Mouse (Mus musculus) forebrain, embryonic 14.5 days (tissue): Measurements from ENCODE around the gene Dhrs7. TPM values are rescaled to one million over a fixed set of nuclear protein-coding genes. Genes with fewer than 3 reads are reported as not detected.

Experiments
- ATAC-seq: fragments of 200-750 bp; cut with Nextera tagmentation; 2 replicates; pipeline ENCODE4 v1.8.0; 2017; ENCODE audit warnings: mild to moderate bottlenecking, moderate library complexity
- DNase-seq: peaks from one replicate; pipeline ENCODE4 v3.0.0-alpha.2; 2015; ENCODE audit warnings: low spot score
- H3K27ac ChIP-seq: fragments of 300-500 bp; sonication (generic); 2 replicates; pipeline ENCODE4 v1.5.1; 2014; ENCODE audit warnings: low read depth, mild to moderate bottlenecking, control low read depth, low read length, moderate library complexity
- H3K27me3 ChIP-seq: fragments of 300-500 bp; sonication (generic); replicated peaks from 2 replicates; pipeline ENCODE4 v1.6.1; 2014; ENCODE audit warnings: low read length, control low read depth, mixed read lengths; ENCODE audit not compliant: control insufficient read depth, insufficient read depth
- H3K36me3 ChIP-seq: fragments of 300-500 bp; sonication (generic); 2 replicates; pipeline ENCODE4 v1.6.1; 2014; ENCODE audit warnings: low read length, control low read depth; ENCODE audit not compliant: control insufficient read depth, insufficient read depth
- H3K4me1 ChIP-seq: fragments of 300-500 bp; sonication (generic); 2 replicates; pipeline ENCODE4 v1.6.1; 2014; ENCODE audit warnings: antibody characterized with exemption, low read length, control low read depth; ENCODE audit not compliant: control insufficient read depth, insufficient read depth
- H3K4me2 ChIP-seq: fragments of 300-500 bp; sonication (generic); 2 replicates; pipeline ENCODE4 v1.6.1; 2014; ENCODE audit warnings: mild to moderate bottlenecking, control low read depth, low read length
- H3K4me3 ChIP-seq: fragments of 300-500 bp; sonication (generic); 2 replicates; pipeline ENCODE4 v1.5.1; 2014; ENCODE audit warnings: low read depth, low read length, control low read depth
- H3K9ac ChIP-seq: fragments of 300-500 bp; sonication (generic); 2 replicates; pipeline ENCODE4 v1.6.1; 2014; ENCODE audit warnings: mild to moderate bottlenecking, low read length, control low read depth, moderate library complexity
- H3K9me3 ChIP-seq: fragments of 300-500 bp; sonication (generic); replicated peaks from 2 replicates; pipeline ENCODE4 v1.6.1; 2016; ENCODE audit warnings: low read length, control low read depth, mixed read lengths; ENCODE audit not compliant: control insufficient read depth
- WGBS: fragments of 180-500 bp; shearing (Covaris S2); extraction: QIAGEN DNeasy Blood & Tissue Kit; methylation state at CpG from one replicate; pipeline ENCODE4 v1.1.7; 2014; 5-methylcytosine and 5-hydroxymethylcytosine counted together
- polyA plus RNA-seq: library from polyadenylated mRNA; unstranded; fragments of >200 nt; fragmentation: Nextera tagmentation; extraction: Ambion mirVana; gene quantifications from 2 replicates; pipeline ENCODE4 v1.2.1, GENCODE M21; 2014

The Dhrs7 gene
- polyA plus RNA-seq, 1 experiment from 2014 or later, result 10.2 TPM

DNA sequence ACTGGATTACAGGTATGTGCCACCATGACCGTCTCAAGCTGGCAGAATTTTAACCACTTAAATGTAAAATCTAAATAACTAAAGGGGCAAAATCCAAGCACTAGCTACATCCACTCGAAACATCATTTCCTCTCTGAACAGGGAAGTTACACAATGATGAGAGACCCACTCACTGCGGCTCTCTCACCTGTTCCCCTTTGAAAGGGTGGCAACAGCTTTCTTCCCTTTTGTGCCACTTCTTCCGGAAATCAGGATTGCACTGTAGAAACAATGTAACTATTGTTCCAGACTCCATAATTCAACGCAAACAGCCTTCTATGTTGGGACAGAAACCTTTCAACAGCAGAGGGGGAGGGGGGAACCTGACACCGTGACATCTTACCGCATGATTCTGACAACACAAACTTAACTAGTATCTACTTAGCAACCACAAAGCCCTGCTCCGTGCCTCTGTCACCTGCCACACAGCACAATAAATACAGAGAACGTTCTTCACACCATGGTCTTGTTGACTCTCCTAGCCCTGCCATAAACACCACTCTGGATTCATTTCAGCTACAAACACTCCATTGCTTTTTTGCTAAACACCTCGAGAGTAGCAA is 3.3 kb upstream of the Dhrs7 start:
- Histone ChIP-seq H3K4me2 (no peak overlapping the region), H3K9ac (no peak overlapping the region), H3K27me3 (no peaks in the 10 kb centered on the region), H3K9me3 (no peaks in the 10 kb centered on the region), H3K4me3 (no peak overlapping the region), H3K27ac (no peak overlapping the region), H3K36me3 (no peaks in the 10 kb centered on the region), H3K4me1 (no peaks in the 10 kb centered on the region)
- WGBS, result 59% methylated on average over 10 of the region's 10 CpGs
- no peak for ATAC-seq
- DNase-seq, result no peak

DNA sequence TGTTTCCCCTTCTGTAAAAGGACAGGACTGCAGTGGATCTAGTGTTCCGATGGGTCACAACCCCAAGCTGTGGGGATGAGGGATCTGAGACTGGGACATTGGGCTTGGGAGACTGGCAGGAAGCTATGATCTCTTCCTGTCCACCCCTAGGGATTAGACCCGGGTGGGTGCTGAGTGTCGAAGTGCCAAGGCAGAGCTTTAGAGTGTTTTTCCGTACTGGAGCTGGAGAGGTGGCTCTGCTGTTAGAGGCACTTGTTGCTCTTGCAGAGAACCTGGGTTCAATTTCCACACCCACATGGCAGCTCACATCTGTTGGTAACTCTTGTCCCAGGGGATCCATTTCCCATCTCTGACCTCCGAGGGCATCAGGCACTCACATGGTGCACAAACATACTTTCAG is 1.3 kb upstream of the Dhrs7 start:
- 87% methylated on average over 5 of the region's 5 CpGs for WGBS
- H3K4me3 ChIP-seq, result no peak overlapping the region

GRCm38 (mm10) chr12:72664020-72664734 is 532 bp downstream of the Dhrs7 start:
- Histone ChIP-seq H3K27me3 (no peaks in the 10 kb centered on the region), H3K4me3 (peak overlapping the region; percentile 53), H3K9me3 (no peaks in the 10 kb centered on the region), H3K9ac (peak overlapping the region; percentile 67), H3K36me3 (no peaks in the 10 kb centered on the region), H3K4me2 (peak overlapping the region; percentile 92), H3K4me1 (no peaks in the 10 kb centered on the region), H3K27ac (no peak overlapping the region)
- ATAC-seq (peak; percentile 60), DNase-seq (peak; percentile 63)
- 8% methylated on average over 28 of the region's 28 CpGs for WGBS

More for the DNA sequence above, 1.3 kb upstream of the Dhrs7 start:
- Histone ChIP-seq H3K9ac (no peak overlapping the region), H3K36me3 (no peaks in the 10 kb centered on the region), H3K4me1 (no peaks in the 10 kb centered on the region), H3K27ac (no peak overlapping the region), H3K27me3 (no peaks in the 10 kb centered on the region), H3K4me2 (no peak overlapping the region), H3K9me3 (no peaks in the 10 kb centered on the region)
- no peak for DNase-seq
- ATAC-seq, result no peak

DNA sequence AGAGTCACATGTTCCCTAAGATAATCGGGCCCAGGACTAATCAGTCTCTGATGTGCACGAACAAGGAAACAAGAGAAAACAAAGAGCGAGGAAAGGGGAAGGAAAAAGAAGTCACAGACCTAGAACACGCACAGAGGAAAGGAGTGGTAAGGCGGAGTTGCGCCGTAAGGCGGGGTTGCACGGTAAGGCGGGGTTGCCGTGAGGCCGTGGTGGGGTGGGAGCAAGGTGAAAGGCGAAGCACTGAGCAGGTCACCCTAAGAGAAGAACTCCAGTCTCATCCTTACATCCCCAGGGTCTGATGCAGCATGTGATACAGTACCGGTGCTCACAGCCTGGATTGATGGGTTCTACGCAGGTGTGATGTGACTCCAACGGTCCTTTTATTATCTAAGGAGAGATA is 8.9 kb downstream of the Dhrs7 start:
- DNase-seq (no peak), ATAC-seq (no peak)
- no peak overlapping the region for H3K4me2 ChIP-seq
- no peaks in the 10 kb centered on the region for H3K4me1 ChIP-seq
- no peak overlapping the region for H3K27ac ChIP-seq
- H3K36me3 ChIP-seq, result no peaks in the 10 kb centered on the region
- no peaks in the 10 kb centered on the region for H3K9me3 ChIP-seq
- H3K27me3 ChIP-seq, result no peaks in the 10 kb centered on the region
- WGBS, result 94% methylated on average over 16 of the region's 16 CpGs
- no peak overlapping the region for H3K4me3 ChIP-seq
- H3K9ac ChIP-seq, result no peak overlapping the region

DNA sequence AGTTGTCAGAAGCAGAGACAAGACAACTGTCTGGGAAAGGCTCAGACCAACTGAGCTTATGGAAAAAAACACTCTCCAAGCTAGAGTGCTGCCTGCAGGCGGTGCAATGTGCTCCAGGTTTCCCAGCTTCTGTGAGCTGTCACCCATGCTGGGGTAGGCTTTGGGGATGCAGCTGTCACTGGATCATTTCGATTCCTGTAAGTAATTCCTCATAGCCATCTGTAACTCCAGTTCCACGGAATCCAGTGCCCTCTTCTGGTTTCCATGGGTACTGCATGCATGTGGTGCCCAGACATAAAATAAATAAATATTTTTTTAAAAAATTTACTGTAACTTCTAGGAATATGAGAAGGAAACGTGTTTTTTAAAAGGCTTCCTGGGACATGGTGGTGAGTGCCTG is 10.0 kb downstream of the Dhrs7 start:
- WGBS, result 4% methylated on average over 4 of the region's 4 CpGs
- H3K4me1 ChIP-seq, result no peaks in the 10 kb centered on the region
- H3K9me3 ChIP-seq, result no peaks in the 10 kb centered on the region
- no peak overlapping the region for H3K9ac ChIP-seq
- DNase-seq (peak; percentile 88), ATAC-seq (peak; percentile 92)
- H3K4me2 ChIP-seq, result no peak overlapping the region
- H3K27me3 ChIP-seq, result no peaks in the 10 kb centered on the region
- no peak overlapping the region for H3K4me3 ChIP-seq
- H3K36me3 ChIP-seq, result no peaks in the 10 kb centered on the region
- no peak overlapping the region for H3K27ac ChIP-seq

GRCm38 (mm10) chr12:72649611-72650330 is 14.9 kb downstream of the Dhrs7 start, which contains the start of gene Gm4756:
Gene Gm4756, minus strand, starts transcription at chr12:72649661.
- no peaks in the 10 kb centered on the region for H3K9me3 ChIP-seq
- 80% methylated on average over 11 of the region's 11 CpGs for WGBS
- ATAC-seq, result no peak
- no peak within 1 kb of the TSS for H3K4me3 ChIP-seq
- H3K27me3 ChIP-seq, result no peaks in the 10 kb centered on the region
- H3K4me2 ChIP-seq, result no peak within 1 kb of the TSS
- H3K36me3 ChIP-seq, result no peaks in the 10 kb centered on the region
- DNase-seq, result no peak
- H3K9ac ChIP-seq, result no peak within 1 kb of the TSS
- H3K27ac ChIP-seq, result no peak within 1 kb of the TSS
- H3K4me1 ChIP-seq, result no peaks in the 10 kb centered on the region

DNA sequence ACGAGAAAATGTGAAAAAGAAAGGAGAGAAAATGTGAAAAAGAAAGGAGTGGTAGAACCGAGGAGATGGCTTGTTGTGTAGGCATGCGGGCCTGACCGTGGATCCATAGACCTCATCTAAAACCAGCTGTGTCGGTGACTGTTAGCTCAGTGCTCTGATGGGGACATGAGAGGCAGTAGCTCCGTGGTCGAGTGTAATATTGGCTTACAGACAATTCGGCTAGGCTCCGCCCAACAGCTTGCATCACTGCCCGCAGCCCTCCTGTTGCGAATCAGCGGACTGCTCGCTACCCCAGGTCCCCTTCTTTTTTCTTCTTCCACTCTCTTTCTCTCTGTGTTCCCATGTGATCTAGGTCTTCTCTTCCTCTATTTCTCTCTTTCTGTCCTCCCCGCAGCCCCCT is 15.8 kb downstream of the Dhrs7 start:
- H3K36me3 ChIP-seq, result no peaks in the 10 kb centered on the region
- no peaks in the 10 kb centered on the region for H3K27me3 ChIP-seq
- no peak overlapping the region for H3K4me3 ChIP-seq
- ATAC-seq (no peak), DNase-seq (no peak)
- 92% methylated on average over 14 of the region's 14 CpGs for WGBS
- H3K4me1 ChIP-seq, result no peaks in the 10 kb centered on the region
- no peaks in the 10 kb centered on the region for H3K9me3 ChIP-seq
- H3K27ac ChIP-seq, result no peak overlapping the region
- no peak overlapping the region for H3K9ac ChIP-seq
- H3K4me2 ChIP-seq, result no peak overlapping the region

- Histone ChIP-seq H3K9me3 (peaks cover 6% of the 10 kb centered on the region; the same call in 1 of the 2 replicates), H3K27ac (no peak overlapping the region), H3K9ac (no peak overlapping the region), H3K36me3 (no peaks in the 10 kb centered on the region), H3K4me3 (no peak overlapping the region), H3K4me2 (no peak overlapping the region), H3K27me3 (no peaks in the 10 kb centered on the region), H3K4me1 (no peaks in the 10 kb centered on the region)
- 92% methylated on average over 3 of the region's 3 CpGs for WGBS
- ATAC-seq, result no peak
- no peak for DNase-seq
Measured at GRCm38 (mm10) chr12:72638025-72638424, 26.7 kb downstream of the Dhrs7 start.

- no peak overlapping the region for H3K27ac ChIP-seq
- no peaks in the 10 kb centered on the region for H3K36me3 ChIP-seq
- H3K4me1 ChIP-seq, result no peaks in the 10 kb centered on the region
- H3K4me2 ChIP-seq, result no peak overlapping the region
- WGBS, result 89% methylated on average over 7 of the region's 7 CpGs
- ATAC-seq, result no peak
- DNase-seq, result no peak
- H3K27me3 ChIP-seq, result no peaks in the 10 kb centered on the region
- no peak overlapping the region for H3K4me3 ChIP-seq
- H3K9ac ChIP-seq, result no peak overlapping the region
- H3K9me3 ChIP-seq, result no peaks in the 10 kb centered on the region
Measured at GRCm38 (mm10) chr12:72628751-72629150, 36.0 kb downstream of the Dhrs7 start.
